Mouse (Mus musculus): Measurements from ENCODE around the gene Kcnk4.

The Kcnk4 gene

GRCm38 (mm10) chr19:6939106-6940002 lies 5.0 kb upstream of the Kcnk4 start:
- ATAC-seq (ENCODE audit: insufficient number of reproducible peaks, low FRiP score, low TSS enrichment), result no peak

GRCm38 (mm10) chr19:6937541-6938465 lies 3.5 kb upstream of the Kcnk4 start:
- no peak for ATAC-seq (ENCODE audit: insufficient number of reproducible peaks, low FRiP score, low TSS enrichment)

GRCm38 (mm10) chr19:6936299-6936698 lies 2.0 kb upstream of the Kcnk4 start:
- no peak for ATAC-seq (ENCODE audit: insufficient number of reproducible peaks, low FRiP score, low TSS enrichment)

GRCm38 (mm10) chr19:6933436-6934194 lies 700 bp downstream of the Kcnk4 start:
- peak; percentile 37; the same call in 1 of the 2 replicates for ATAC-seq (ENCODE audit: insufficient number of reproducible peaks, low FRiP score, low TSS enrichment)

- ATAC-seq (ENCODE audit: insufficient number of reproducible peaks, low FRiP score, low TSS enrichment), result no peak
Measured at GRCm38 (mm10) chr19:6933102-6933435, 1.2 kb downstream of the Kcnk4 start.

- ATAC-seq (ENCODE audit: insufficient number of reproducible peaks, low FRiP score, low TSS enrichment), result no peak
Measured at GRCm38 (mm10) chr19:6932018-6932417, 2.3 kb downstream of the Kcnk4 start.

- ATAC-seq (ENCODE audit: insufficient number of reproducible peaks, low FRiP score, low TSS enrichment), result no peak
Measured at GRCm38 (mm10) chr19:6931002-6931401, 3.3 kb downstream of the Kcnk4 start.

GRCm38 (mm10) chr19:6928080-6928479 lies 6.2 kb downstream of the Kcnk4 start:
- no peak for ATAC-seq (ENCODE audit: insufficient number of reproducible peaks, low FRiP score, low TSS enrichment)

- no peak for ATAC-seq (ENCODE audit: insufficient number of reproducible peaks, low FRiP score, low TSS enrichment)
Measured at GRCm38 (mm10) chr19:6926559-6927255, 7.6 kb downstream of the Kcnk4 start.

- ATAC-seq (ENCODE audit: insufficient number of reproducible peaks, low FRiP score, low TSS enrichment), result no peak
Measured at GRCm38 (mm10) chr19:6925611-6926329, 8.5 kb downstream of the Kcnk4 start.

- ATAC-seq (ENCODE audit: insufficient number of reproducible peaks, low FRiP score, low TSS enrichment), result no peak
Measured at GRCm38 (mm10) chr19:6925307-6925573, 9.1 kb downstream of the Kcnk4 start, which contains the start of gene Catsperz. Gene Catsperz (minus strand): TSS chr19:6925380.

- ATAC-seq (ENCODE audit: insufficient number of reproducible peaks, low FRiP score, low TSS enrichment), result no peak
Measured at GRCm38 (mm10) chr19:6924461-6925306, 9.6 kb downstream of the Kcnk4 start.

- no peak for ATAC-seq (ENCODE audit: insufficient number of reproducible peaks, low FRiP score, low TSS enrichment)
Measured at GRCm38 (mm10) chr19:6922901-6923735, 11.2 kb downstream of the Kcnk4 start.

GRCm38 (mm10) chr19:6921647-6922567 lies 12.4 kb downstream of the Kcnk4 start, which contains the start of gene Esrra:
Gene Esrra (minus strand): TSS chr19:6921813.
- ATAC-seq (ENCODE audit: insufficient number of reproducible peaks, low FRiP score, low TSS enrichment), result peak; percentile 88

- no peak for ATAC-seq (ENCODE audit: insufficient number of reproducible peaks, low FRiP score, low TSS enrichment)
Measured at GRCm38 (mm10) chr19:6920741-6921636, 13.3 kb downstream of the Kcnk4 start.
